Mouse (Mus musculus) testis, adult 2 months (tissue): ENCODE results near the gene Cldn7.

Experiments used
- CTCF ChIP-seq: fragments of 200-500 bp; IDR thresholded peaks from 2 replicates; pipeline ENCODE4 v1.5.1; 2012; ENCODE audit warnings: low read depth, mild to moderate bottlenecking, inconsistent platforms, low read length, moderate library complexity; ENCODE audit not compliant: control insufficient read depth, insufficient read depth, insufficient replicate concordance
- POLR2A ChIP-seq: fragments of 200-500 bp; IDR thresholded peaks from 2 replicates; pipeline ENCODE4 v1.6.1; 2012; ENCODE audit warnings: low read depth, mild to moderate bottlenecking, inconsistent platforms, low read length, moderate library complexity; ENCODE audit not compliant: control insufficient read depth

- TF ChIP-seq CTCF (no peak), POLR2A (no peak)
Observed at GRCm38 (mm10) chr11:69992932-69993331, 28.4 kb downstream of the Cldn7 start.
